Mouse (Mus musculus) gastrocnemius, adult 8-10 months (tissue): ENCODE data around the gene Rps28. TPM values are rescaled to one million over a fixed set of nuclear protein-coding genes. Genes with fewer than 3 reads are reported as not detected.
A peak's percentile ranks its signal among the peaks of the same experiment; 100 is the strongest.

Experiments
- DNase-seq, 2 experiments: peaks; one replicate each; pipeline ENCODE4 v3.0.0; 2022; ENCODE audit warnings: low spot score in 2 of 2
- total RNA-seq, 4 experiments: library from RNA; stranded (reverse); gene quantifications; 2 replicates each; pipeline ENCODE4 v1.2.4; 2022

The Rps28 gene
- total RNA-seq, 4 experiments from 2014 or later = 634 to 807 (median 649) TPM

DNA sequence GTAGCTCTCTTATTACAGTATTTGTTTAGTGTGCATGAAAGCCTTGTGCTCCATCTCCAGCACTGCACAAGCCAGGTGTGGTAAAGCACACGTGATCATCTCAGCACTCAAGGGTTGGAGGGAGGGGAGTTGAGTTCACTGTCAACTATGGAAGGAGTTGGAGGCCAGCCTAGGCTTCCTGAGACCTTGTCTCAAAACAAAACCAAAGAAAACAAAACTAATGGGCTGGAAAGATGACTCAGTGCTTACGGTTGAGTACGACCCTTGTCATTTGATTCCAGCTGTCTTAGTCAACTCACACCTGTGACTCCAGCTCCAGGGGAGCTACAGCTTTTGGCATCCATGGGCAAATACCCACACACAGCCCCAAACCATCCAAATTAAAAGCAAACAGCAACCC lies 11.9 kb downstream of the Rps28 start:
- DNase-seq = no peak

- no peak for DNase-seq
These were observed 13.2 kb downstream of the Rps28 start for GRCm38 (mm10) chr17:33811142-33811516.

DNA sequence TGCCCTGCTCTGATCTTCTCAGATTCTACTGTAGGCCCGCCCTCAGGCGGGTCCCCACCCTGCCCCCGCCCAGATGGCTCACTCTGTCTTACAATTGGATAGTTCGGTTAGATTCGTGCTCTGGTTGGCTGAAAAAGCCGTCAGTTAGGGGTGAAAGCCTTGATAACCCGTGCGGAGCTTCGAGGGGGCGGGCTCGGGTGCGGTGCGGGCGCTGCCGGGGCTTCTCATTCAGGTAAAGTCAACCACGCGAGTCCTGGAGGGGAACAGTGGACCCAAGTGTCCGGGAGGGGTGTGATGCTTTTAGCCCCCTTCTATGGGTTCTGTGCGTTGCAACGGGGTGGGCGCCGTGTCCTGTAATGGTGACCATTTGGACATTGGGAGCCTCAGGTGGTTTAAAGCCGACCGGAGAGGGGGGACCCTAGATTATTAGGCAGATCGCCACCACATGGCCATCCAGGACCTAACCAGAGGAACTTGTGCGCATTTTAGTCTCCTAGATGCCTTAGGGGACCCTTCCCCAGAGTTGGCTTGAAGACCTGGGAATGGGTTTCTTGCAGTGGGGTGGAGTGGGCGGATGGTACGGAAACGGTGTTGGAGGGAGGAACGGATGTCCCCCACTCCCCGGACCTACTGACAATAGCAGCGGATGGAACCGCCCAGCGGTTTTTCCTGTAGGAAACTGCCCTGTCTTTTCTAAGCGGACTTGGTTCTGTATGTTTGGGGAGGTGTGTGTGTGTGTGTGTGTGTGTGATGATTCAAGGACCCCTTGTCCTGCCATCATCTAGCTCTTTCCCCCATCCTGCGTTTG lies 13.8 kb downstream of the Rps28 start, which contains the start of gene Kank3:
Gene Kank3, plus strand, starts transcription at position 186 of the 808 bp plus-strand sequence.
- DNase-seq = peak; percentile 71 to 74

GRCm38 (mm10) chr17:33808192-33808591 lies 16.2 kb downstream of the Rps28 start:
- no peak for DNase-seq

DNA sequence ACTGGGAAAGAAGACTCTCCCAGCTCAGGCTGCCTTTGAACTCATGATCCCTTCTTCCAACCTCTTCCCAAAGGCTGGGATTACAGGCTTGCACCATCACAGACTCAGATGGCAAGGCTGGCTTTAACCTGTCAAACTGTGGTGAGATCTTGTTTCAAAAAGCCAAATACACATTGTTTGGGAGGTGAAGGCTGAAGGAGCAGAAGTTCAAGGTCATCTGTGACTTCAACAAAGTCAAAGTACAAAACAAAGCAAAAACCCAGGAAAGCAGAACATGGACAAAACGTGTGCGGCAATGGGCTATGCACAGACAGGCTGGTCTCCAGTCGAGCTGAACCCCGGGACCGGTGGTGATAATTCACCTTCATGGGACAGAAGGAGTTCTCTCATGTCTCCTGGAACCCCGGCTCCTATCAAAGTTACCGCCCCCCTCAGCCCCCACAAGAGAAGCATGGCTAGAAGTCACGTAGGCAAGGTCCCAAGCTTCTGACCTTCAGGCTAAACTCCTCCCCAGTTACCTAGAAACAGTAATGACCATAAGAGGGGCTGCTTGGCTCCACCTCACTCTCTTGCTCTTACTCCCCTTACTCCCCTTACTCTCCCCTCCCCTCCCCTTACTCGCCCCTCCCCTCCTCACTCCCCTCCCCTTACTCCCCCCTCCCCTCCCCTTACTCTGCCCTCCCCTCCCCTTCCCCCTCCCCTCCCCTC lies 17.0 kb downstream of the Rps28 start:
- no peak for DNase-seq

GRCm38 (mm10) chr17:33804745-33805144 lies 19.6 kb downstream of the Rps28 start:
- DNase-seq = no peak

GRCm38 (mm10) chr17:33804205-33804604 lies 20.2 kb downstream of the Rps28 start:
- DNase-seq = no peak

- no peak for DNase-seq
These were observed 22.1 kb downstream of the Rps28 start for GRCm38 (mm10) chr17:33802221-33802620.

DNA sequence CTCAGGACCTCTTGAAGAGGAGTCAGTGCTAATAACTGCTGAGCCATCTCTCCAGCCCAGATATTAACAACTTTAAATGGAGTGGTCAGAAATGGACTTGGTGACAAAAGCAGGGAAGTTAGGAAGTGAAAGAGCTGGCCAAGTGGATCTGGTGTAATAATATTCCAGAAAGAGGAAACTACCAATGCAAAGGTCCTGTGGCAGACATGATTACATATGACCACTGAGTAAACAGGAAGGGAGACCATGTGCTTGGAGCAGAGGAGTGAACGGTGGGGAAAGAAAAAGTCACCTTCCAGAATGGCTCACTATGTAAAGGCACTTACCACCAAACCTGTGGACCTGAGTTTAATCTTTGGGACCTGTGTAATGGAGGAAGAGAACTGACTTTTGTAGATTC lies 25.1 kb downstream of the Rps28 start:
- no peak for DNase-seq

DNA sequence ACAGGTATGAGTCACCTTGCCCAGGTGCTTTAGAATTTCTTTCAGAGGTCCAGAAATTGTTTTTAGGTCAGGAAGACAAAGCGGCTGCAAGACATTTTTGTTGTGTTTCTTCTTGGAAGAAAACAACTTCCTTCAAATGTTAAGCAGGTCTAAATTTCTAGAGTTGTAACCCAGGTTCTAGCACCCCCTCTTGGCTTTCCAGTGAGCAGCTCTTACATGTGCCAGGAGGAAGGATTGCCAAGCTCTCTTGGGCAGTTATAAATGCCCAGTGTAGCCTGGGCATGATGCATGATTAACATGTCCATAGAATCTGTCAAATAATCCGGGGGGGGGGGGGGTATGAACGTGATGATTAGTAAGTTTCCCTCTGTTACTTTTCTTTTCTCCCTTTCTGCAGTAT lies 26.1 kb downstream of the Rps28 start:
- no peak for DNase-seq

- DNase-seq = no peak
These were observed 35.6 kb downstream of the Rps28 start for GRCm38 (mm10) chr17:33788732-33789131.

DNA sequence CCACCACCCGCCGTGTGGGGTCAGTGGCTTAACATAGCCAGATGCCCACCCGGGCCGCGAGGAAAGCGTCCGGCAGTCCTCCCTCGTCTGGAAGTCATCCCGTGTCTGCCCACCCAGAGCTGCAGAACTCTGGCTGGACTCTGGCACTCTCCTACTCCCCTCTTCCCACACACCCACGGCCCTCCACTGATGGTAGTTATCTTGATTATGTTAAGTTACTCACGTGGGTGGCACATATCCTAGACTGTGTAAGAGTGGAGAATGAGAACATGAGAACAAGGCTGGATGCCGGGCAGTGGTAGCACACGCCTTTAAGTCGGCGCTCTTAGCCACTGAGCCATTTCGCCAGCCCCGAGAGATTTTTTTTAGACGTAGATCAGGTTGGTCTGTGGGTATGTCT lies 38.0 kb downstream of the Rps28 start:
- no peak for DNase-seq

DNA sequence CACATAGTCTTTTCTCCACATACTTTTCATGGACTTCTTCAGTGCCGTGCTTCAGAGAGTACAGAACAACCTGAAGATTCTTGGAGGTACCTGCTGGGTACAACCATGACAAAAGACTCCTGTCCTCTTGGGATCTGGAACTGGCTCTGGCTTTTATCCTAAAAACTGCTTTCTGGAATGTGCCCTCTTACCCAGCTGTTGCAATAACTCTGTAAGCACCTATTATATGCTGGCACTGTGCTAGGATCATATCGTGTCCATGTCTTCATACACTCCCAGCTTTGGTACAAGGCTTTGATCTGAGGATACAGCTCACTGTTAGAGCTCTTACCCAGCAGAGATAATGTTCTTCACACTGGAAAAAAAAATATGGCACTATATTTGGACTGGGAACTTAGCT lies 39.4 kb downstream of the Rps28 start:
- DNase-seq = no peak

DNA sequence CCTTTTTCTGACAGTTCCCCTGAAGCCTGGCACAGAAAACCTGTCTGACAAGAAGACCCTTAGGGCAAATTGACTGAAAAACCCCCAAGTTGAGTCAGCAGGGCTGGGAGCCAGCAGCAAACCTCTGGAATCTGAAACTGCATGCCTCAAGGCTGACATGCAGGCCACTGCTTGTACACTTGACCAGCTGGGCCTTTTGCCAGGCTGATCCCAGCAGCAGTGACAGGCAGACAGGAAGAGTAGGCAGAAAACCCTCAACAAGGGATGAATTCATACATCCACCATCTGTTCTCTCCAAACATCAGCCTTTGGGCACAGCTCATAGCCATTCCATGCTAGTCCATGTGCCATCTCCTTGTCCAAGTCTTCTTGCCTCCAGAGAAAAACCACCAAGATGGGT lies 41.0 kb downstream of the Rps28 start:
- peak; percentile 49 to 71 for DNase-seq

GRCm38 (mm10) chr17:33782067-33782466 lies 42.3 kb downstream of the Rps28 start:
- no peak for DNase-seq

GRCm38 (mm10) chr17:33781124-33781977 lies 43.0 kb downstream of the Rps28 start, which contains the start of gene Angptl4:
Angptl4 (minus strand) TSS chr17:33781830.
- peak; percentile 53 to 72 for DNase-seq

GRCm38 (mm10) chr17:33780431-33780830 lies 43.9 kb downstream of the Rps28 start:
- no peak for DNase-seq

GRCm38 (mm10) chr17:33779967-33780295 lies 44.4 kb downstream of the Rps28 start:
- no peak for DNase-seq

- peak; percentile 92 to 94 for DNase-seq
These were observed 44.9 kb downstream of the Rps28 start for GRCm38 (mm10) chr17:33779271-33779966.

- no peak for DNase-seq
These were observed 49.1 kb downstream of the Rps28 start for GRCm38 (mm10) chr17:33775287-33775686.

GRCm38 (mm10) chr17:33774573-33775155 lies 49.7 kb downstream of the Rps28 start:
- DNase-seq = no peak
